Mouse (Mus musculus): ENCODE results near the gene Pam. TPM values are rescaled to one million over a fixed set of nuclear protein-coding genes. Genes with fewer than 3 reads are reported as not detected.

The Pam gene
- total and polyA plus RNA-seq, 2 experiments from 2014 or later, result 46.6 to 125 TPM

- DNase-seq (ENCODE audit: low spot score) (no peak), ATAC-seq (ENCODE audit: low FRiP score) (no peak)
- H3K4me2 ChIP-seq (ENCODE audit: low read depth, low read length, poor library complexity, severe bottlenecking), result no peak overlapping the region
These were observed 33.1 kb upstream of the Pam start for GRCm38 (mm10) chr1:98128338-98129096.

GRCm38 (mm10) chr1:98126268-98126667 lies 30.8 kb upstream of the Pam start:
- WGBS, result 70% methylated on average over 3 of the region's 3 CpGs
- no peak overlapping the region for H3K4me3 ChIP-seq (ENCODE audit: low read depth, low read length)
- TF ChIP-seq CTCF (IDR thresholded peaks at IDR 0.05), result no peak
- no peak overlapping the region for H3K4me2 ChIP-seq (ENCODE audit: low read depth, low read length, poor library complexity, severe bottlenecking)
- no peak overlapping the region for H3K9ac ChIP-seq (replicated peaks; ENCODE audit: low read length, poor library complexity, severe bottlenecking)
- H3K27me3 ChIP-seq (ENCODE audit: insufficient read depth, low read length), result no peaks in the 10 kb centered on the region
- no peaks in the 10 kb centered on the region for H3K36me3 ChIP-seq (ENCODE audit: insufficient read depth, low read length)
- ATAC-seq (ENCODE audit: low FRiP score) (no peak), DNase-seq (ENCODE audit: low spot score) (no peak)
- H3K9me3 ChIP-seq (ENCODE audit: low read length), result no peaks in the 10 kb centered on the region
- H3K4me1 ChIP-seq (ENCODE audit: insufficient read depth, low read length), result no peaks in the 10 kb centered on the region
- no peak overlapping the region for H3K27ac ChIP-seq (ENCODE audit: low read depth, low read length)

More at GRCm38 (mm10) chr1:98128338-98129096, 33.1 kb upstream of the Pam start:
- no peak for TF ChIP-seq CTCF (IDR thresholded peaks at IDR 0.05)
- H3K36me3 ChIP-seq (ENCODE audit: insufficient read depth, low read length), result no peaks in the 10 kb centered on the region
- no peaks in the 10 kb centered on the region for H3K9me3 ChIP-seq (ENCODE audit: low read length)
- H3K27ac ChIP-seq (ENCODE audit: low read depth, low read length), result no peak overlapping the region
- H3K4me1 ChIP-seq (ENCODE audit: insufficient read depth, low read length), result no peaks in the 10 kb centered on the region
- no peak overlapping the region for H3K9ac ChIP-seq (replicated peaks; ENCODE audit: low read length, poor library complexity, severe bottlenecking)
- H3K4me3 ChIP-seq (ENCODE audit: low read depth, low read length), result no peak overlapping the region
- H3K27me3 ChIP-seq (ENCODE audit: insufficient read depth, low read length), result no peaks in the 10 kb centered on the region

GRCm38 (mm10) chr1:98124727-98125126 lies 29.3 kb upstream of the Pam start:
- Histone ChIP-seq H3K4me2 (ENCODE audit: low read depth, low read length, poor library complexity, severe bottlenecking) (no peak overlapping the region), H3K27ac (ENCODE audit: low read depth, low read length) (no peak overlapping the region), H3K27me3 (ENCODE audit: insufficient read depth, low read length) (no peaks in the 10 kb centered on the region), H3K36me3 (ENCODE audit: insufficient read depth, low read length) (no peaks in the 10 kb centered on the region), H3K9me3 (ENCODE audit: low read length) (no peaks in the 10 kb centered on the region), H3K4me1 (ENCODE audit: insufficient read depth, low read length) (no peaks in the 10 kb centered on the region), H3K9ac (replicated peaks; ENCODE audit: low read length, poor library complexity, severe bottlenecking) (no peak overlapping the region), H3K4me3 (ENCODE audit: low read depth, low read length) (no peak overlapping the region)
- 15% methylated on average over 1 of the region's 1 CpGs for WGBS
- DNase-seq (ENCODE audit: low spot score), result no peak
- no peak for ATAC-seq (ENCODE audit: low FRiP score)
- TF ChIP-seq CTCF (IDR thresholded peaks at IDR 0.05), result no peak

- no peak for TF ChIP-seq CTCF (IDR thresholded peaks at IDR 0.05)
- H3K4me2 ChIP-seq (ENCODE audit: low read depth, low read length, poor library complexity, severe bottlenecking), result no peak overlapping the region
- DNase-seq (ENCODE audit: low spot score) (no peak), ATAC-seq (ENCODE audit: low FRiP score) (no peak)
- H3K9ac ChIP-seq (replicated peaks; ENCODE audit: low read length, poor library complexity, severe bottlenecking), result no peak overlapping the region
- no peak overlapping the region for H3K27ac ChIP-seq (ENCODE audit: low read depth, low read length)
- 86% methylated on average over 6 of the region's 6 CpGs for WGBS
- H3K4me1 ChIP-seq (ENCODE audit: insufficient read depth, low read length), result no peaks in the 10 kb centered on the region
- no peaks in the 10 kb centered on the region for H3K27me3 ChIP-seq (ENCODE audit: insufficient read depth, low read length)
- no peaks in the 10 kb centered on the region for H3K9me3 ChIP-seq (ENCODE audit: low read length)
- H3K36me3 ChIP-seq (ENCODE audit: insufficient read depth, low read length), result no peaks in the 10 kb centered on the region
- H3K4me3 ChIP-seq (ENCODE audit: low read depth, low read length), result no peak overlapping the region
These were observed 24.1 kb upstream of the Pam start for GRCm38 (mm10) chr1:98119595-98119994.

GRCm38 (mm10) chr1:98107599-98107998 lies 12.2 kb upstream of the Pam start:
- no peak overlapping the region for H3K9ac ChIP-seq (replicated peaks; ENCODE audit: low read length, poor library complexity, severe bottlenecking)
- peak; percentile 72; the same call in 1 of the 2 replicates for ATAC-seq (ENCODE audit: low FRiP score)

GRCm38 (mm10) chr1:98099441-98099840 lies 4.0 kb upstream of the Pam start:
- H3K27me3 ChIP-seq (ENCODE audit: insufficient read depth, low read length), result no peaks in the 10 kb centered on the region
- WGBS, result 27% methylated on average over 4 of the region's 4 CpGs
- ATAC-seq (ENCODE audit: low FRiP score) (no peak), DNase-seq (ENCODE audit: low spot score) (no peak)
- no peak overlapping the region; the same call in 1 of the 2 replicates for H3K27ac ChIP-seq (ENCODE audit: low read depth, low read length)
- no peak overlapping the region for H3K9ac ChIP-seq (replicated peaks; ENCODE audit: low read length, poor library complexity, severe bottlenecking)
- H3K4me1 ChIP-seq (ENCODE audit: insufficient read depth, low read length), result no peaks in the 10 kb centered on the region
- no peaks in the 10 kb centered on the region for H3K9me3 ChIP-seq (ENCODE audit: low read length)
- TF ChIP-seq CTCF (IDR thresholded peaks at IDR 0.05), result no peak
- H3K4me3 ChIP-seq (ENCODE audit: low read depth, low read length), result no peak overlapping the region
- no peak overlapping the region for H3K4me2 ChIP-seq (ENCODE audit: low read depth, low read length, poor library complexity, severe bottlenecking)
- no peaks in the 10 kb centered on the region for H3K36me3 ChIP-seq (ENCODE audit: insufficient read depth, low read length)

More at GRCm38 (mm10) chr1:98107599-98107998, 12.2 kb upstream of the Pam start:
- no peak for TF ChIP-seq CTCF (IDR thresholded peaks at IDR 0.05)
- Histone ChIP-seq H3K9me3 (ENCODE audit: low read length) (no peaks in the 10 kb centered on the region), H3K27me3 (ENCODE audit: insufficient read depth, low read length) (no peaks in the 10 kb centered on the region), H3K4me3 (ENCODE audit: low read depth, low read length) (no peak overlapping the region), H3K27ac (ENCODE audit: low read depth, low read length) (no peak overlapping the region), H3K4me1 (ENCODE audit: insufficient read depth, low read length) (no peaks in the 10 kb centered on the region), H3K36me3 (ENCODE audit: insufficient read depth, low read length) (no peaks in the 10 kb centered on the region), H3K4me2 (ENCODE audit: low read depth, low read length, poor library complexity, severe bottlenecking) (no peak overlapping the region)
- DNase-seq (ENCODE audit: low spot score), result no peak
- WGBS, result 7% methylated on average over 2 of the region's 2 CpGs

All from midbrain, postnatal 0 days (tissue).